Mouse (Mus musculus) right cerebral cortex, postnatal 25 days (tissue): Measurements from ENCODE around the gene Rab13.

Experiments
- DNase-seq: peaks from one replicate; pipeline ENCODE4 v3.0.0; 2022

Rab13 gene

DNA sequence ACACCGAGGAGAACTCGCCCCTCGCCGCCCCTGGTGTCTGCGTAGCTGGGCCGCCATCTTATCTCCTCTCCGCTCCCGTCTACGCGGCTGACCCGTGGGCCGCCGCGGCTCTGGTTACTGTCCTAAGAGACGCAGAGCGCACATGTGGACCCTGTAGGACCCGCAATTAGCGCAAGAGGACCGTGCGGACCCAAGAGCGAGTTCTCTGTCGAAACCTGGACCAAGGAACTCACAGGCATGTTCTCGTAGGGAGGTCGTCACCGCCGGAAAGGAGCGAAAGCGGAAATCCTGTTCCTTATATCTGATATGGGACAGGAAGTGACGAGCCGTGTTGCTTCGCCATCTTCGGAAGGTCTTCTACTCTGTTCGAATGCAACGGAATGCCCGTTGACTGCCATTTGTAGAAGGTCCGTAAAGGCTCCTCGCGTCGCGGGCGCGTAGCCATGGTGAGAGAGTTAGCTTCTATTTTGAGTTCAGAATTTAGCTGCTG is at the start of gene Rab13, which contains the start of gene Rps27:
Gene Rab13 (plus strand): TSS at position 319 of the 490 bp plus-strand sequence.
Gene Rps27 (minus strand): TSS at position 275 of the 490 bp plus-strand sequence.
- peak; percentile 90 for DNase-seq

DNA sequence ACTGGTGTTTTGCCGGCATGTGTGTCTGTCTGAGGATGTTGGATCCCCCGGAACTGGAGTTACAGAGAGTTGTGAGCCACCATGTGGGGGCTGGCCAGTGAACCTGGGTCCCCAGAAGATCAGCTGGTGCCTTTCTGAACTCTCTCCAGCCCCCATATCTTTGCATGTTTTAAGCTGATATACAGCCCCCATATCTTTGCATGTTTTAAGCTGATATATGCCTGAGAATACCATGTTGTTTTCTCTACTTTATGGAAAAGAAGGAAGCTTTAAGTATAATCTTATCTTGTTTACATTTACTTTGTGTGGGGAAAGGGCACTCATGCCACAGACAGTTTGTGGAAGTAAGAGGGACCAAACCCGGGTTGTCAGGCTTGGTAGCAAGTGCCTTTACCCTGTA is 33.9 kb upstream of the Rab13 start:
- DNase-seq = no peak

DNA sequence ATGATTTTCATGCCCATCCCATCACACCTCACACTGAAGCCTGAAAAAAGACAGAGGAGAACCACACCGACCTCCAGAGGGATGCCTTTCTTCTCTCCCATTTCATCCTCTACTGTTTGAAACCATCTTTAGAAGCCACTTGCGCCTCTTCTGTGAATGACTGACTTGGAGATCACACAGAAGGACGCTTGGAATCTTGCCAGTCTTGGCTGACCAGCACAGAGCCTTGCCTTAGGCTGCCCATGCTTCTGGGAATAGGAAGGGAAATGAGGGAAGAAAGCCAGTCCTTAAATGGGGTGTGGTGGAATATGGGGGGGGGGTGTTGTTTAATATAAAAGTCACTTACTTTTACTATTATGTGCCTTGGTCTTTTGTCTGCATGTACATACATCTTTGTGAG is 29.9 kb upstream of the Rab13 start:
- DNase-seq = no peak

DNA sequence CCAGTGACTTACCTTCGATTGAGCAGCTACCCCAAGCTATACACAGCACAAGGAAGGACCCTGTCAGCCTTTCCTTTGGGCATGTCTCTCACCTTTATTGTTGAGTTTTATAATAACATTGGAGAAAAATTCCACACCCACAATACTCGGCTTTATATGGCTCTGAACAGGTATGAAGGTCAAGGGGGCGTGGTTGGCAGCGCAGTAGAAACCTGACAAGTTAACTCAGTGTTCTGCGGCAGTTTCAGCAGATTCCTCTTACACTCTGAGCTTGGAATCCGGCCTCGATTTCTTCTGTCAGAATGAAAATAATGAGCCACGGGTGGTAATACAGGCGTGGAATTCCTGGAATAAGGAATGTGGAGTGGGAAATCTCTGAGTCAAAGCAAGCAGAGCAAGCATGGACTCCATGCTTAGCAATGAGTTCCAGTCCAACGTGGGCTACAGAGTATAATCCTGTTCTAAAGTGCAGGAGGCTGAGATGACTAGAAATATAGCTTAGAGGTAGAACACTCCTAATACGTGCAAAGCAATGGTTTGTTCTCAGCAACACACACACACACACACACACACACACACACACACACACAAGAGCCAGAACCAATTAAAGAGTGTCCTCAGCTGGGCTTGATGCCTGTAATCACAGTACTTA is 22.5 kb upstream of the Rab13 start:
- DNase-seq = no peak

DNA sequence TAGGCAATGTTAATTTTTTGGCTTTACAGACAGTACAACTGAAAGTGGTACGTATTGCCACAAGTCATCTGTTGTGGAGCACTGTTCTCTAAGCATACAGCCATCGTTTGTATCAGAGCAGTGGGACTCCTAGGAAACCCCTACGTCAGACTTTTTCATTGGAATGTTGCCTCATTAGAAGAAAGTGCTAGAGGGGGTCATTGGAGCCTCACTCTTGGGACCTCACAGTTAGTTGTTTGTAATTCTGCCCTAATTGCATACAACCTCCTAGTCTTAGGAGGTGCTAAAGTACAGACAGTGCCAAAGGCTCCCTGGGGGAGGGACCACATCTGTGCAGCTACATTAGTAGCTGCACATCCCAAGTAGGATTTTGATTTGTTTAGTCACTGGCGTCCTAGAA is 18.7 kb upstream of the Rab13 start:
- no peak for DNase-seq

DNA sequence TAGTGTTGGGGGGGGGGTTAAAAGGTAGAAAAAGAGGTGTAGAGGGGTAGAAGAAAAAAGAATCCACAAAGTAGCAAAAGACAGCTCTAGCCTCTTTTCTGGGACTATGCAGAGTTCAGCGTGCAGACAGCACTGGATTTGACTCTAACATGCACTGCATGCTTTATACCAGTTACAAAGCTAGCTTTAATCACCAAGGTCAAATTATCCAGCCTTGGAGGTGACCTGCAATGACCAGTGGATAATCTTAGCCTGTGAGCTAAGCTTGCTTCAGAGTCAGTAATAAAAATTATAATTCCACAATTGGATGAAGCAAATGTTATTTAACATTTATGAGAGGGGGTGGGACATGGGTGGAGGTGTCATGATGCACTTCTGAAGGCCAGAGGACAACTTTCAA is 17.9 kb upstream of the Rab13 start:
- DNase-seq = no peak

DNA sequence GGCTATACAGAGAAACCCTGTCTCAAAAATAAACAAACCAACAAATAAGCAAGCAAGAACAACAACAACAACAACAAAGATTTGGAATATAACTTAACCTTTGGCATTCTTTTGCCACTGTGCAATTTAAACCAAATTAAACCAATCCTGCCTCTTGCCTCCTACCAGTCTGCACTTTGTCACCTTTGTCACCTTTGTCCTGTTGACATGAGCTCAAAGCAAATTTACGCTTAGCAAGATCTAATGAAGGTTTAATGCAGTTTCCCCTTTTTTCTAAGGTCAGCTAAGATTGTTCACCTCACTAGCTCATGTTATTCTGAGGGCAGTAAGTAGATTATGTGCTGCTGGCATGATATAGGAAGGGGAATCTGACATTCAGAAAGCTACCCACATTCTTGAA is 15.9 kb upstream of the Rab13 start:
- DNase-seq = no peak

DNA sequence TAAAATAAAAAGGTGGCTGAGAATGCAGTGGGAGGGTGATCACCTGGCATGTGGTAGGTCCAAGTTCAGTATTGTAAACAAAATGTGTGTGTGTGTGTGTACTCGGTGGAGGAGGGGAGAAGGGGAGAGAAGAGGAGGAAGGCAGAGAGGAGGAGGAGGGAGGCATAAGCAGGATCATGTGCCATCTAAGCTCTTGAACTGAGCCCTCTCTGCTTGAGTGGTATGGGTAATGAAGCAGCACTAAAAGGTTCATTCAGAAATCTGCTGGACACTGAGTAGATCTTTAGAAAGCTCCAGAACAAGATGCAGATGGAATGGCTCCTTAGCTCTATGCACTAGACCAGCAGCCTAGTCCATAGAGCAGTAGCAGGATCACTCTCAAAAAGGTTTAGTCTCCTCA is 10.6 kb upstream of the Rab13 start:
- DNase-seq = no peak

DNA sequence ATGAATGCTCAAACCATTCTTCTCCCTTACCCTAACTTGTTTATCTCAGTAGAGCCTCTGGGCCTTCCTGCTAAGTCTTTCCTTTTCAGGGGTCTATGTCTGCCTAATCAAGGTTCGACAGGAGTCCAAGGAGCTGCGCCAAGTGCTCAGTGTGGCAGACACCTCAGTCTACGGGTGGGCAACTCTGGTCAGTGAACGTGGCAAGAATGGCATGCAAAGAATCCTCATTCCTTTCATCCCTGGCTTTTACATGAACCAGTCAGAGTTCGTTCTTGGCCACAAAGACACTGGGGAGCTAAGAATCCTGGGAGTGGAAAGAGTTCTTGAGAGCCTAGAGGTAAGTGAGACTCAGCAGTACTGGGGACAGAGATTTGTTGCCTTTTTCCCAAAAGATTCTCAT is 9.9 kb upstream of the Rab13 start:
- DNase-seq = no peak

DNA sequence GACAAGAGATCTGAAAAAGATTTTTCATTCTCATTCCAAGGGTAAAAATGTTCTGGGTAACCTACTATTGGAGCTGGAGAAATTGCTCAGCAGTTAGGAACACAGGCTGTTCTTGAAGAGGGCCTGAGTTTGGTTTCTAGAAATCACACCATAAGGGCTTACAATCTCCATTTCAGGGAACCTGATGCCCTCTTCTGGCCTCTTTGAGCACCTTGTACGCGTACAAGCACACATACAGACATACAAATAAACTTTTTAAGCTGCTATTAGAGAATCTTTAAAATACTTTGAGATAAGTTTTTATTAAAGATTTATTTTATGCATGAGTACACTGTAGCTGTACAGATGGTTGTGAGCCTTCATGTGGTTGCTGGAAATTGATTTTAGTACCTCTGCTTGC is 8.9 kb upstream of the Rab13 start:
- no peak for DNase-seq

DNA sequence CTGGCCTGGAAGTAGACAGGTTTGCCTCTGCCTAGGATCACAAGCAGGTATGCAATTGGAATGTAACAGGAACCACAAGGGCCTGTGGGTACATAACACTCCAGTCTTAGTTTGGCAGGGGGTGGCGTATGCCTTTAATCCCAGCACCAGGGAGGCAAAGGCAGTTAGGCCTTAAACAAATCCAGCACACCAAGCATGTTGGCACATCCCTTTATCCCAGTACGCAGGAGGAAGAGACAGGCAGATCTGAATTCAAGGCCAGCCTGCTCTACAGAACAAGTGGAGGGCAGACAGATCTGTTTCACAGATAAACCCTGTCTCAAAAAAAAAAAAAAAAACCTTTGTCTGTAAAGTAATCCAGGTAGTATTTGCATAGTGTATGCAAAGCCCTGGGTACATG is 4.8 kb upstream of the Rab13 start:
- DNase-seq = no peak

DNA sequence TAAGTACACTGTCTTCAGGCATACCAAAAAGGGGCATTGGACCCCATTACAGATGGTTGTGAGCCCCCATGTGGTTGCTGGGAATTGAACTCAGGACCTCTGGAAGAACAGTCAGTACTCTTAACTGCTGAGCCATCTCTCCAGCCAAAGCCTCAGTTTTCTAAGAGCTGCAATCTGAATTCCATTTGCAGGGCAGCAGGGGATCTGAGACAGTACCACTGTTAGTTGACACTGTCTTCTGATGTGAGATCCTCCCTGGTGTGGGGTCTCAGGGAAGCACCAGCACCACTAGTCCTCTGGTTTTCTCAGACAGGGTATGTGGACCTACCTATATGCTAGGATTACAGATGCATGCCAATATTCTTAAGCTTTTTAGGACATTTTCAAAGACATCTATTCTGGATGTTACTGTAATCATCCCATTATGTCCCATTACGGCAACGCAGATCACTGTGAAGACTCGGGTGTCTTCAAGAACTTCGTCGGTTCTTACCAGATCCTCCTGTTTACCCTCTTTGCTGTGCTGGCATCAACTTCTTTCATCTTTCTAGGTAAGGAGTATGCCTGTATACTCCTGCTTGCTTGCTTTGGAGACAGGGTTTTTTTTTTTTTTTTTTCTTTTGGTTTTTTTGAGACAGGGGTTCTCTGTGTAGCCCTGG is 3.5 kb upstream of the Rab13 start:
- no peak for DNase-seq

DNA sequence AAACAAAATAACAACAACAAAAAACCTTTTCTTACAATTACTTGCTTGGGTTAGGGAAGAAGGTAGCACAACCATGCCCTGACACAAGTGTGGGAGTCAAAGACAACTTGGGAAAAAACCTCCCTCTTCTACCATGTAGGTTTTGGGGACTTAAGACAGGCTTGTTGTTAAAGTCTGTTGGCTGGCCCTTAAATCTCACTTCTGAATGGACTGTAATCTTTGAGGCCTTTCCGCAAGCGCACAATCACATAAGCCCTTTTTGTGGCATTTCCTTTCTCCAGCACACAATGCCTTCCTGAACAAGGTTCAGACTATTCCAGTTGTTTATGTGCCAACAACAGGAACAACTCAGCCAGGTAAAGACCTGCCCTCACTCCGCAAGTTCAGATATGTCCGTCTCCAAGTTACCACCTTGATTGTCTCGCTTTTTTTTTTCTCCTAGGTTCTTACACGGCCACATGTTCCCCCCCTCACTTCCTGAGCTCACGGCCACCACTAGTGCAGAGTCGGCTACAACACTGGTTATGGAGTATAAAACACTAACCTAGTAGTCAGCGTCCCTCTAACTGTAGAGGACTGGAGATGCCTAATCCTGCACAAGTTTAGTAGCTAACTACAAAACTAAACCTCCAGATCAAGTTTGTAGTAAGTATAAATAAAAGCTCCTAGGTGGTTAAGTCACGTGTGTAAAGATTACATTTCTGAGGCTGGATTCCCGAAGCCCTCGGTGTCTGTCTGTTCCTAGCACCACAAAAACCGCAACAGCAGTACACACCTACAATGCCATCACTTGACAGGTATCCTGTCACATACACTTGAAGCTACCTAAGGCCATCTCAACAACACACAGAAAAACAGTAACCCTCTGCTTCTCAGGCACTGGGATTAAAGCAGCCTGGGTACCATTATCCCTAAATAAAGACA is 1.8 kb upstream of the Rab13 start:
- no peak for DNase-seq

DNA sequence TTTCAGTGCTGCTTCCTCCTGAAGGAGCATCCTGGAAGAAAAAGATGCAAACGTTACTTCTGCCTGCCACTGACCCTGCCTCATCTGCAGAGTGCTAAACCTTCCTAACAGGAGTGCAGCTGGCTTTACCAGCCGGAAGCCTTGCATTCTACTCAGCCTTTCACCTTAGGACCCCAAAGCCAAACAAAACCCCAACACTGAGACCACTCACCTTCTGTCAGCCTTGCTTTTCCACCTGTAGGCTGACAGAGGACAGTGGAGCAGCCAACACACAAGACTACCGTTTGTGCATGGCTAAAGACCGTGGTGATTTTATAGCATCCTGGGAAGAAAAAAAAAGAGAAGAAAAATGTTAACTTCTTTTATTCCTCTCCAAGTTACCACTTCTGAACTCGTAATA is 772 bp upstream of the Rab13 start:
- no peak for DNase-seq

DNA sequence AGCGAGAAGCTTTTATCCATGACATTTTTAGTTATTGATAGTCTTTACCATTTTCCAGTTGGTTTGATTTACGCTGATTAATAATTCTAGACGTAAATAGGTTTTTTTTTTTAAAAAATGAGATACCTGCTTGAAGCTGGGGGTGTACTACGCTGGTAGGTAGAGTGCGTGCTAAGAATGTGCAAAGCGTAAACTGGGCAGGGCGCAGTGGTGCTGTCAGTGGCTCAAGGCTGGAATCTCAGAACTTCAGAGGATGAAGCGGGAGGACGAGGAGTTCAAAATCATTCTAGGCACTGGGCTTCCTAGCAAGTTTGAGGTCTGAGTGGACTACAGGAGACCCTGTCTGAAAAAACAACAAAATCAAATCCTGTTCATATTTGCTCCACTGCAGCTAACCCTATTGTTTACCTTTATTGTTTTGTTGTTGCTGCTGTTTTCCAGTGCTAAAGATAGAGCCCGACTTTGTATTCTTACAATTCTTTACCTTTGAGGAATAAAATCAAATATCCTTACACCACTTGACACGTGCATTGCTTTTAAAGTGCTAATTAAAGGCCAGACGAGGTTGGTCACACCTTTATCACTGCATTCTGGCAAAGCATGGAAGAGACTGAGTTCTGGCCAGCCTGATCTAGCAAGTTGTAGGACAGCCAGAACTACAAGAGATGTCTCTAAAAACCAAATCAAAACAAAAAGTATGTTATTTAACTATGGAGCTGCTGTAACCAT is 625 bp downstream of the Rab13 start:
- DNase-seq = no peak

DNA sequence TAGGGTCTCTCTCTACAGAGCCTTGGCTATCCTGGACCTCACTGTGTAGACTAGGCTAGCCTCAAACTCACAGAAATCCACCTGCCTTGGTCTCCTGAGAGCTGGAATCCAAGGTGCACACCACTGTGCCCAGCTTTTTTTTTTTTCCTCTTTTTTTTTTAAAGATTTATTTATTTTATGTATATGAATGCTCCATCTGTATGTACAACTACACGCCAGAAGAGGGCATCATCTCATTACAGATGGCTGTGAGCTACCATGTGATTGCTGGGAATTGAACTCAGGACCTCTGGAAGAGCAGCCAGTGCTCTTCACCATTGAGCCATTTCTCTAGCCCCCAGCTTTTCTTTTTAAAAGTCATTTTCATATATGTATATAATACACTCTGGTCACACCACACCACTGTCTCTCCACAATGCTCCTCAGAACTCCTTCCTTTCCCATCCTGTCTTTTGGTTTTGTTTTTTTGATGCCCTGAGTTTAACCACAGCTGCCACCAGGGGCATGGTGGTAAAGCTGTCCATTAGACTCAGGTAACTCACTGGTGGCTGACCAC is 2.4 kb downstream of the Rab13 start:
- DNase-seq = no peak

DNA sequence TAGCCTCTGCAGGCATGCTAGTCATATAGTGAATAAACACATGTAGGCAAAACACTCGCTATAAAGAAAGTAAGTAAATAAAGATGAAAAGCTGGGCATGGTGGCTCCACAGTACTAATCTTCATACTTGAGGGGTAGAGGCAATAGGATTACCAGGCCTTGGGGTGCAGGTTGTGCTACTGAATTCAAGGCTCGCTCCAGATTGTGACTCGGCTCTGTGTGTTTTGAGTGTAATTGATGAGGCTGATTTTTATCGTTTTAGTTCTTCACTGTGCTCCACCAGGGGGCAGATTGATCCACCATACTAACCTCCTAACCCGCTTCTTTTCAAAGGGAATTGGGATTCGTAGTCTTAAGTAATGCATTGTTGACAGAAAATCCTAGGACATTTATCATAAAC is 6.6 kb downstream of the Rab13 start:
- DNase-seq = peak; percentile 22

DNA sequence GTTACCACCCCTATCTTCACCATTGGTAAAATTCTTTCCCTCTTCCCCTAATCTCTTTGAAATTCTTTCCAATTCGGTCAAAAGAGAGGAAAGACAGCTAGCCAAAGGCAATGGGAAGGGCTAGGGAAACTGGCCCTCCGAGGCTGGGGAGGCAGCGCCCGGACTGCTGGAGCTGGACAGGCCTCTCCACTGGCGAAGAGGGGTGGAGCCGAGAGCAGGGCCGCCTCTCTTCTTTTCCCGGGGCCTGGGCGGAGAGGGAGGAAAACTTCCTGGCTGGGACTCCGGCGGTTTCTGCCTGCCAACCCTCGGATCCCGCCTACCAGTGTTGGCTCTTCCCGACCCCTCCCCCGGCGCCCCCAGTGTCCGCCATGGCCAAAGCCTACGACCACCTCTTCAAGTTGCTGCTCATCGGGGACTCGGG is 7.0 kb downstream of the Rab13 start:
- peak; percentile 40 for DNase-seq

DNA sequence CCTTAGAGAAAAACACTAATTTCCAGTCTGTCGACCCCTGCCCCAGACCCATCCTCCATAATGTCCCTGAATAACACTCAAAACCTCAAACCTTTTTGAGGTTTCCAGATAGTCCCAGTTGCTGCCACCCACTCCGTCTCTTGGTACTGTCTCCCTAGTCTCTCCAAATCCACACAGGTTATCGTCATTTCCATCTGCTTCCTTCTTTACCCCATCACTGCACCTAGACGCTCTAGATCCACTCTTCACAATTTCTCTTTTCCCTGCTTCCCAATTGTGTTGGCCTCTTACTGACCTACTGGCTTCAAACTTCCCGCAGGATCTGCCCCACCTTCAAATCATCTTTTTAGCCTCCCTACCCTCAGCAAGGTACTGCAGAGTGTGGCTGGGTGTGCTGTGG is 7.6 kb downstream of the Rab13 start:
- DNase-seq = no peak

DNA sequence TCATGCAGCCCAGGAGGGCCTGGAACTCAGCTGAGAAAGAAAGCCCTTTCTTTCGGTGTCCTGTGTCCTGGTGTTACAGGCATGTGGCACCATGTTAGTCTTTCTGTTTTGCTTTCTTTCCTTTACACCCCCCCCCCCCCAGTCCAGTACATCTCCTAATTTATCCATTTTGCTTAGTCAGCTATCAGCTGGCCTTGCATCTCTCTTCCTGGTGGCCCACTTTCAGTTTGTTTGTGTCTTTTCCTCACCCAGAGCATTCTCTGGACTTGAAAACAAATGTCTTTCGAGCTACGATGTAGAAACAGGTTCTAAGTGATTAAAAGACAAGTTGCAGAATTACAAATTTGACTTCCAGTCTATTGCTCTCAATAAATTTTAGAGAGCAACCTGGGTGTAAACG is 9.0 kb downstream of the Rab13 start:
- no peak for DNase-seq

DNA sequence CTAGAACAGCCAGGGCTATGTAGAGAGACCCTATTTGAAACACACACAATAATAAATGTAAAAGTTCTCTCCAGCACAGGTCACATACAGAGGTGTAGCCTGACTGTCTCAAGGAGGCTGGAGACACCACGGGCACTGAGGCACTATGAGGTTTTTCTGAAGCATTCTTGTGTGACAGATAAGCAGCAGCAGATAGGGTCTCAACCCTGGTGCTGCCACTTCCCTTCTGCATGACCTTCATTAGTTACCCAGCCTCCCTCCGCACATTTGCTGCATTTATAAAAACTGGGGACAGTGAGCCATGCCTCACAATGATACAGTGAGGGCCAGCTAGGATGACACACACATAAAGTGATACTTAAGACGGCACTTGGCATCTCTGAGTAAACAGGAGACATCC is 9.4 kb downstream of the Rab13 start:
- no peak for DNase-seq

DNA sequence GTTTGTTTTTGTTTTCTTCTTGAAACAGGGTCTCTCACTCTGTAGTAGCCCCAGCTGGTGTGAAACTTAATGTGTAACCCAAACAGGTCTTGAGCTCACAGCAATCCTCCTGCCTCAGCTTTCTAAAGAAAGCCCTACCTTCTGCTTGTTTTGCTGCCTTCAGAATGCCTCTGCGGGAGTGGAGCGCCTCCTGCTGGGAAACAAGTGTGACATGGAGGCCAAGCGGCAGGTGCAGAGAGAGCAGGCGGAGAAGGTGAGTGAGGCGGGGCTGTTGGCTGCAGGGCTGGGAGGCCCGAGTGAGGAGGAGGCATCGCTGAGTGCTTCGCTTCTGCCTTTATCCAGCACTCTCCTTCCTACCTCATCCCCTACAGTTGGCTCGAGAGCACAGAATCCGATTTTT is 10.8 kb downstream of the Rab13 start:
- DNase-seq = no peak

DNA sequence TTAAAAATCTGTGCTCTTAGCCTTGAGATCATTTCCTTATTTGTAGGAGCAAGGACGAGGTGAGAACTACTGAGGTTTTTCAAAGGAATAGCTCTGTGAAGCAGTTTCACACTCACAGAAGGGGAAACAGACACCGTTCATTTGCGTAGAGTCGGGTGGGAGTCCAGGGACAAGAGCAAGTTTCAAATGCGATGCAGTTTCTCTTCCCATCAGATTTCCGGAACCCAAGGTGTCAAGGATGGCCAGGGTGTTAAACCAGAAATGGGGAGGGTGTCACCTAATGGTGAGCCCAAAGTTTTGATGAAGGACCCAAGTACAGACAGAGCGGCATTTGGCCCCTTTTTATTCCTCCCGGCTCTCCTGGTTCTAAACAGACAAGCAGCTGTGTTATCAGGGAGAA is 17.6 kb downstream of the Rab13 start:
- no peak for DNase-seq
